Mouse (Mus musculus) erythroblast, embryonic 14.5 days (primary cell): ENCODE measurements around the gene Ube2e2. TPM values are rescaled to one million over a fixed set of nuclear protein-coding genes. Genes with fewer than 3 reads are reported as not detected.
"Not testable (repeated sequence)": the region's sequence is repeated elsewhere in the genome, so short reads cannot be mapped to it uniquely, and the experiment has no call there.

Experiments
- H3K27me3 ChIP-seq: 2 replicates; pipeline ENCODE4 v1.6.1; 2012; ENCODE audit warnings: inconsistent platforms; ENCODE audit not compliant: control insufficient read depth
- H3K36me3 ChIP-seq: 2 replicates; pipeline ENCODE4 v1.6.1; 2012; ENCODE audit warnings: mild to moderate bottlenecking, inconsistent platforms; ENCODE audit not compliant: control insufficient read depth
- H3K4me1 ChIP-seq: 2 replicates; pipeline ENCODE4 v1.6.1; 2012; ENCODE audit warnings: inconsistent platforms; ENCODE audit not compliant: control insufficient read depth
- H3K4me3 ChIP-seq: replicated peaks from 2 replicates; pipeline ENCODE3; 2012; ENCODE audit warnings: moderate library complexity, mild to moderate bottlenecking, inconsistent platforms
- H3K9me3 ChIP-seq: 2 replicates; pipeline ENCODE4 v1.6.1; 2012; ENCODE audit warnings: low read length, inconsistent platforms, mixed read lengths; ENCODE audit not compliant: control insufficient read depth
- GATA1 ChIP-seq: IDR thresholded peaks from 2 replicates; pipeline ENCODE4 v1.6.1; 2012; ENCODE audit warnings: low read length, inconsistent platforms, mixed read lengths
- TAL1 ChIP-seq: IDR thresholded peaks from 3 replicates; pipeline ENCODE4 v1.6.1; 2012; ENCODE audit warnings: low read length, inconsistent platforms, mixed read lengths
- polyA plus RNA-seq: library from polyadenylated mRNA; stranded (reverse); fragments of >175 nt; gene quantifications from 2 replicates; pipeline ENCODE4 v1.2.3, GENCODE M21; 2012

Gene Ube2e2
- polyA plus RNA-seq, 1 experiment = not detected

- Histone ChIP-seq H3K9me3 (no peaks in the 10 kb centered on the region), H3K27me3 (no peaks in the 10 kb centered on the region), H3K36me3 (no peaks in the 10 kb centered on the region), H3K4me1 (no peaks in the 10 kb centered on the region), H3K4me3 (no peak overlapping the region)
- TF ChIP-seq TAL1 = no peak
- no peak for TF ChIP-seq GATA1
Measured at GRCm38 (mm10) chr14:18586239-18587034, 307.6 kb downstream of the Ube2e2 start.

DNA sequence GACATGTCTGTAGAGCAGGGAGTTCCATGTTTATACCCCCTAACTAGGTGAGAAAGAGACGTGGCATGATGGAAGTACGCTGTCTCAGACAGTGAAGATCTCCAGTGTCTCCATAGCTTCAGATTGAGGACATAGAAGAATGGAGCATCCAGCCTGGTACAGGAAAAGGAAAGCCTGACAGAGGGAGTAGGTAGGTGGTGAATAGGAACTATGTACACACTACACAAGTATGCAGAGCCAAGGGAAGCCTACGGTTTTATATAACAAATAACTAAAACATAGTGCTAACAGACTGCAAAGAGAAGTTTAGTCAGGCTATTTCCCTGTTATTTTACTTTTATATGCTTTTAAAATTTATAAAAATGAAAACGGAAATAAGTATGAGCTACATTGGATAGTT lies 312.3 kb downstream of the Ube2e2 start:
- Histone ChIP-seq H3K36me3 (no peaks in the 10 kb centered on the region), H3K4me1 (no peaks in the 10 kb centered on the region), H3K27me3 (no peaks in the 10 kb centered on the region), H3K4me3 (no peak overlapping the region), H3K9me3 (no peaks in the 10 kb centered on the region)
- TF ChIP-seq TAL1 = no peak
- TF ChIP-seq GATA1 = no peak

- Histone ChIP-seq H3K4me3 (no peak overlapping the region), H3K36me3 (no peaks in the 10 kb centered on the region), H3K27me3 (no peaks in the 10 kb centered on the region), H3K9me3 (no peaks in the 10 kb centered on the region), H3K4me1 (no peaks in the 10 kb centered on the region)
- no peak for TF ChIP-seq GATA1
- no peak for TF ChIP-seq TAL1
Measured at GRCm38 (mm10) chr14:18574756-18575155, 319.3 kb downstream of the Ube2e2 start.

- TF ChIP-seq GATA1 (no peak), TAL1 (no peak)
- Histone ChIP-seq H3K4me3 (no peak overlapping the region), H3K27me3 (no peaks in the 10 kb centered on the region), H3K9me3 (no peaks in the 10 kb centered on the region), H3K36me3 (no peaks in the 10 kb centered on the region), H3K4me1 (no peaks in the 10 kb centered on the region)
Measured at GRCm38 (mm10) chr14:18574130-18574721, 319.8 kb downstream of the Ube2e2 start.

DNA sequence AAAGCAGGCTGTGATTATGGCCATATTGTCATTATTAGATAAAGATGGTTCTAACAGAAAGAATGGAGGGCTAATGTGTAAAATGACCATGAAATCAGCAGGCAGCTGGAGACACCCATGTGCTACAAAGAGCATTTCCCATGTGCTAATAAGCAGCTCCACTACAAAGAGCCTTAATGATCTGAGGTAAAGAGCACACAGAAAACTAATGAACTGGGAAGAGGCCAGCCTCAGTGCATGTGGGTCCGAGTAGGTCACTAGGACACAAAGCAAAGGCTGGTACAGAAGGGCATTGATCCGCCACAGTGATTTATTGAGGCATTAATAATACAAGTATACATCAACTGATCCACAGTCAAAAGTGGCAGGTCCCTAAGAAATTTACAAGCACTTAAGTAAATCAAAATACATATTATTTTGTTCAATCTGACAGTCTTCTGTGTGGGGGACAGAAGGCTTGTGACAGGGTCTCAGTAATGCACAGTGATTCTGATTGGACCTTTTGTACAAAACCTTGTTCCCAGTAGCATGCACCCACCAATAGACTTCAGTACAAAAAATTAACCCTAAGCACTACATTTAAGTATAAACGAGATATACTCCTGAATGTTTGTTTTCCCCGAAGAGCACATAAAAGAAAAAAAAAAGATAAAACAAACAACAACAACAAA lies 320.6 kb downstream of the Ube2e2 start:
- no peak overlapping the region for H3K4me3 ChIP-seq
- no peak for TF ChIP-seq TAL1
- TF ChIP-seq GATA1 = no peak
- H3K4me1 ChIP-seq = no peaks in the 10 kb centered on the region
- no peaks in the 10 kb centered on the region for H3K36me3 ChIP-seq
- no peaks in the 10 kb centered on the region for H3K9me3 ChIP-seq
- no peaks in the 10 kb centered on the region for H3K27me3 ChIP-seq

- Histone ChIP-seq H3K36me3 (no peaks in the 10 kb centered on the region), H3K4me1 (no peaks in the 10 kb centered on the region), H3K4me3 (no peak overlapping the region), H3K27me3 (no peaks in the 10 kb centered on the region), H3K9me3 (no peaks in the 10 kb centered on the region)
- TF ChIP-seq TAL1 (no peak), GATA1 (no peak)
Measured at GRCm38 (mm10) chr14:18572852-18573251, 321.2 kb downstream of the Ube2e2 start.

DNA sequence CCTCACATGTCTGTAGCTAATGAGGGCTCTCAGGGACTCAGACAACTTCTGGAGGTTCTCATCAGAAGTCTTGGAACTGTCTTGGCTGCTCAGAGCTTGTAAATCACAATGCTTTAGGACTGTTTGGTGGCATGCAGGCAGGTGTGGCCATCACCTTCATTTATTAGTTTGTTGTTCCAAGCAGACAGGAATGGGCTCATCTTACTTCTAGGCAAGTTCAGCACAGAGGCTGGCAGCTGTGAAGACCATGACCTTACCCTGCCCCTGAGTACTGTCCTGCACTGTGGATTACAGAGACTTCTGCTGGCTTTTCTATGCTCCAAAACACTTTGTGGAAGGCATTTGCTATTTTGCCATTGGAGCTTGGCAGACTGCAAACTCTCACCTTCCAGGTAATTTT lies 324.5 kb downstream of the Ube2e2 start:
- H3K4me1 ChIP-seq = no peaks in the 10 kb centered on the region
- TF ChIP-seq GATA1 = no peak
- no peak for TF ChIP-seq TAL1
- H3K9me3 ChIP-seq = no peaks in the 10 kb centered on the region
- no peaks in the 10 kb centered on the region for H3K27me3 ChIP-seq
- no peaks in the 10 kb centered on the region for H3K36me3 ChIP-seq
- H3K4me3 ChIP-seq = no peak overlapping the region

DNA sequence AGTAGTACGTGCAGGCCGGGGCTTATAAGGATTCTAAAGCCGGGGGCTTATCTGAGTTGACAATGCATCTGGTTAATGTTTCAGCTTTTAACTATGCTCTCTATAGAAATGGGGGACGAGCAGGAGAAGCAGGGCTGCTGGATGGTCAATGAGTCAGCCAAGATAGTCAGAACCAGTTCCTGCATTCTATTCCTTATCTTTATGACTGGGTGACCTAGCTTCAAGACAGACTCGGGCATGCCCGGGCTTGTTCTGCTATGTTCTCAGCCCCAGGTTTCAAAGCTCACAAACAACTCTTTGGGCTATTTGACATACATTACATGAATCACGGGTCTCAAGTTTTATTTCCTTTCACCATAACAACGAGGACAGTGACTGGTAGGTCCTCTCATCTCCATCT lies 329.1 kb downstream of the Ube2e2 start:
- H3K4me1 ChIP-seq, H3K9me3 ChIP-seq, H3K27me3 ChIP-seq, H3K4me3 ChIP-seq, H3K36me3 ChIP-seq: not testable (repeated sequence)

- Histone ChIP-seq H3K4me3 (no peak overlapping the region), H3K27me3 (no peaks in the 10 kb centered on the region), H3K4me1 (no peaks in the 10 kb centered on the region), H3K36me3 (no peaks in the 10 kb centered on the region), H3K9me3 (no peaks in the 10 kb centered on the region)
- TF ChIP-seq GATA1 = no peak
- no peak for TF ChIP-seq TAL1
Measured at GRCm38 (mm10) chr14:18555287-18555686, 338.8 kb downstream of the Ube2e2 start.
